Mouse (Mus musculus): ENCODE results near the gene Ttc4.

Ttc4 gene

GRCm38 (mm10) chr4:106678442-106679118 lies at the start of gene Ttc4:
Ttc4 (minus strand) TSS chr4:106678944.
- TF ChIP-seq GATA4 (IDR thresholded peaks at IDR 0.05; ENCODE audit: insufficient replicate concordance, low read length), result peak; percentile 54; the same call in 1 of the 2 replicates

DNA sequence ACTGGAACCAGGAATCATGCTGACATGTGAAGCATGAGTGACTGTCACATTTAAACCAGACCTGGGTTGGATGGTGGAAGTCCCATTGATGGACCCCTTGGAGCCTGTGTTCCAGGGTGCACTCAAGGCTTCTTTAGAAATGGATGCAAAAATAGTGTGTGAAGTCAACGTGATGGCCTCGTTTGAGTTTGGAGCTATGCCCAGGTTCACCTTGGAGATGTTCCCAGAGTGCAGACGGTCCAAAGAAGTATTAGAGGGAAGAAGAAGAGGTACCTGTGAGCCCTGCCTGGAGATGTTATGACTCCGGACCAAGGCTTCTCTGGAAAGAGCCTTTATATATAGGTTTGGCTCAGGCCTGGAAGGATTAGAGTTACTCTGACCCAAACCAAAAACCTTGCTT lies 41.9 kb upstream of the Ttc4 start:
- no peak for TF ChIP-seq GATA4 (IDR thresholded peaks at IDR 0.05; ENCODE audit: insufficient replicate concordance, low read length)

- no peak for TF ChIP-seq GATA4 (IDR thresholded peaks at IDR 0.05; ENCODE audit: insufficient replicate concordance, low read length)
These were observed 34.9 kb upstream of the Ttc4 start for GRCm38 (mm10) chr4:106713622-106714021.

DNA sequence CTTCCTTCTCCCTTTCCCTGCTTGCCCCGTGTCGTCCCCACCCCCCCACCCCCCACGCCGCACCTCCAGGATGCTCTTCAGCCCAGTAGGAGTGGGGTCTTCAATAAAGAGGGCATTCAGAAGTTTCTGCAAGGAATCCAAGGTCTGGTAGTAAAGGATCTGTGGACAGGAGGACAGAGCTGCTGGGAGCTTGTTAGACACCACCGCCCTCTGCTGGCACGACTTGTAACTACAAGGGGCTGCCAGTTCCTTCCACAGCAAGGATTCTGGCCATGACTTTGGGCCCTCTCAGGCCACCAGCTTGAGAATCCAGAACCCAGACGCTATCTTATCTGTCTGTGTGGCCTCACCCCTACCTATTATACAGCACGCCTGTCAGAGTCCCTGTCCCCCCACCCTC lies 29.7 kb upstream of the Ttc4 start:
- no peak for TF ChIP-seq GATA4 (IDR thresholded peaks at IDR 0.05; ENCODE audit: insufficient replicate concordance, low read length)

- peak; percentile 15; the same call in 1 of the 2 replicates for TF ChIP-seq GATA4 (IDR thresholded peaks at IDR 0.05; ENCODE audit: insufficient replicate concordance, low read length)
These were observed 29.2 kb upstream of the Ttc4 start for GRCm38 (mm10) chr4:106707957-106708356.

- no peak for TF ChIP-seq GATA4 (IDR thresholded peaks at IDR 0.05; ENCODE audit: insufficient replicate concordance, low read length)
These were observed 26.4 kb upstream of the Ttc4 start for GRCm38 (mm10) chr4:106705096-106705665.

- TF ChIP-seq GATA4 (IDR thresholded peaks at IDR 0.05; ENCODE audit: insufficient replicate concordance, low read length), result no peak
These were observed 25.7 kb upstream of the Ttc4 start for GRCm38 (mm10) chr4:106704416-106704815.

DNA sequence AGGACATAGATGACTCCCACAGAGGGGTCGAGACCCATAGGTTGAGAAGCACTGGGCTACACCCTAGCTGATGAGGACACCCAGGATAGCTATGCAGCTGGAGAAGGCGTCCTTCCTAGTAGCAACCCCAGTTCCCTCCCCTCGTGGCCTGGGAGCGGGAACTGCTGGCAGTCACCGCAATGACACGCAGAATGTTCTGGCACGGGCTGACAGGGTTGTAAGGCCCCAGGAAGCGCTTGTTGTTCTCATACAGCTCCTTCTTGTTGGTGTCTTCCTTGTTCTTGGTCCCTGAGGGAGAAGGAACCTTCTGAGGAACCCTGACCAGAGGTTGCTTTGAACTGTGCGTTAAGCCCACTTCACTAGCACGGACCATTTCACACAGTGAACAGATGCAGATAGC lies 25.2 kb upstream of the Ttc4 start:
- no peak for TF ChIP-seq GATA4 (IDR thresholded peaks at IDR 0.05; ENCODE audit: insufficient replicate concordance, low read length)

GRCm38 (mm10) chr4:106700798-106701197 lies 22.1 kb upstream of the Ttc4 start:
- no peak for TF ChIP-seq GATA4 (IDR thresholded peaks at IDR 0.05; ENCODE audit: insufficient replicate concordance, low read length)

DNA sequence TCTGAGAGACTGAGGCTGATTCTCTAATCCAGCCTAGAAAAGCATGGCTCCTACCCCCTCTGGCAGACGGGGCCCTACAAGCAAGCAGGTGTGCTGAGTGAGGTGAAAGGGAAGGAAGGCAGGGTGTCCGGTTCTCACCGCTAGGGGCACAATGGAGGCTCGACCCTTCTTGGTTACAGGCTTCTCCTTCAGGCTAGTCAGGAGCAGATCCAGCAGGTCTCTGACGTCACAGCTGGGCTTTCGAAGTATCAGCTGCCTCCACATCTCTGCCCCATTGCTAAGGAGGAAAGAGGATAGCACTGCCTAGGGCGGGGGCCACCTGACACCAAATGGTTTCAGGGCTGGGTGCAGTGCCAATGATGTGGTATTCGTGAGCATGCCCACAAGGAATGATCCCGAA lies 21.2 kb upstream of the Ttc4 start:
- no peak for TF ChIP-seq GATA4 (IDR thresholded peaks at IDR 0.05; ENCODE audit: insufficient replicate concordance, low read length)

- no peak for TF ChIP-seq GATA4 (IDR thresholded peaks at IDR 0.05; ENCODE audit: insufficient replicate concordance, low read length)
These were observed 15.2 kb upstream of the Ttc4 start for GRCm38 (mm10) chr4:106693841-106694430.

DNA sequence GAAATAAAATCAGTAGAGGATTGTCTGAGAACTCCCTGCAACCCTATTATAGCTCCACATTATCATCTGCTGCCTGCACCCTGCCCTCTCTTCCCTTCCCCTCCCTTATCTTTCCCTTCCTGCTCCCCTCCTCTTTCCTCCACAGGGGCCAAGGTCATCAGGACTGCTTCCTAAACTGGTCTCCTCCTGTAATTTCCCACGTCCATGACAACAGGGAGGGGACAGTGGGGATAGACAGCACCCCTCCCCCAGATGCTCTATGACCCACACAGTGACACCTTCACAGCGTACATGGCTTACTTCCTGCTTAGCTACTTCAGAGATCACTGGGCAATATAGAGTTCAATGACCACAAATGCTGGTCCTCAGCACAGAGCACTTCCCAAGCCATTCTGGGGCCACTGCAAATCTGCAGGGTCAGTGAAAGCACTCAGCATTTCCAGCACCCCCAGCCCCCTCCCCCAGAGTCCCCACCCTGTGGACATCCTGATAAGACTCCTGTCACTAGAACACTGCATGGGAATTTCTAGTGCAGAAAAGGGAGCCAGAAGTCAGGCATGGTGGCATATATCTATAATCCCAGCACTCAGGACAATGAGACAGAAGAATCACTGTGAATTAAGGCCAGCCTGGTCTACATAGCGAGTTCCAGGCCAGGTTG lies 10.0 kb upstream of the Ttc4 start:
- peak; percentile 99 for TF ChIP-seq GATA4 (IDR thresholded peaks at IDR 0.05; ENCODE audit: insufficient replicate concordance, low read length)

GRCm38 (mm10) chr4:106680955-106681354 lies 2.2 kb upstream of the Ttc4 start:
- no peak for TF ChIP-seq GATA4 (IDR thresholded peaks at IDR 0.05; ENCODE audit: insufficient replicate concordance, low read length)

- TF ChIP-seq GATA4 (IDR thresholded peaks at IDR 0.05; ENCODE audit: insufficient replicate concordance, low read length), result no peak
These were observed 408 bp upstream of the Ttc4 start for GRCm38 (mm10) chr4:106679152-106679551.

DNA sequence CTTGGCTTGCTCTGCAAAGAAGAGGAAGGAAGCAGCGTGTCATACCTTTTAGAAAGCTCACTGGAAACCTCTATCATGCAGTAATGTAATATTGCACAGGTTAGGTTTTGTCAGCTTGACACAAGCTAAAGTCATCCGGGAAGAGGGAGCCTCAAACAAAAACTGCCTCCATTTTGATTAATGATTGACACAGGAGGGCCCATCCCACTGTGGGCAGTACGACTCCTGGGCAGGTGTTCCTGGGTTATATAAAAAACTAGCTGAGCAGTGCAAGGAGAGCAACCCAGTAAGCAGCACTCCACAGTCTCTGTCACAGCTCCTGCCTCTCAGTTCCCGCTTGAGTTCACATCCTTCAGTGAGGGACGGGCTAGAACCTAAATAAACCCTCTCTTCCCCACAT lies 2.0 kb downstream of the Ttc4 start:
- TF ChIP-seq GATA4 (IDR thresholded peaks at IDR 0.05; ENCODE audit: insufficient replicate concordance, low read length), result no peak

GRCm38 (mm10) chr4:106666546-106666945 lies 12.2 kb downstream of the Ttc4 start:
- TF ChIP-seq GATA4 (IDR thresholded peaks at IDR 0.05; ENCODE audit: insufficient replicate concordance, low read length), result no peak
